Mouse (Mus musculus) induced T-regulatory cell, adult 2 months (primary cell): ENCODE measurements around the gene Gm4131.

ENCODE experiments used
- DNase-seq: peaks from one replicate; pipeline ENCODE4 v3.0.0-alpha.2; 2012; ENCODE audit warnings: low read depth

Gene Gm4131

DNA sequence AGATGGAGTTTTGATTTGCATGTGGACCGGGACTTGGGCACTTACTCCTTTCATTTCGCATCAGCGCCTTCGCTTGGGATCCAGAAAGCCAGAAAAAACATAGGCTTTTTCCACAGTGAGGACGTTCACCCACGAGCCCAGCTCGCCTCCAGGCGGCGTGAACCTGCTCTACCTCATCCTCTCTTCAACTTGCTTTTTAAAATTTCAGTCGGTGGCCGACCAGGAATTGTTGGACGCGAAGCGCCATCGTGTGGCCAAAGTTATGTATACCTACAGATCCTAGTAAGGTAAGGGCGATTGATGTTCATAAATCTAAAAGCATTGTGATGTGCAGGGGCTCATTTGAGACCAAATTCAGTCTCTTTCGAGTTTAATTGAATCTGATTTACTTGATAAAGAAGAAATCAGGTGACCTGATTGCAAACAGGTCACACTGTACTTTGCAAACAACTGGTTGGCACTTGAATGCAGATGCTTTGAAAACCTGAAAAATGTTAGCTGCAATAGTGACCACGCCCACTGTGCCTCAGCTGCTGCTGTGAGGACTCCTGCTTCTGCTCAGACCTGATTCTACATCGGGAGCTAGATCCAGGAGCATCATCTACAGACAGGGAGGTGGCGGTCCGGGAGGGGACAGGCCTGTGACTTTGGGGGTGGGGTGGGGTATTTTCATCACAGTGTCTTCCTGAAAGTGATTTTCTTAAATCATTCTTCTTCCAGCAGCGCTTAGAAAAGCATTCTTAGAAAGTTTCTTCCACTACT is 109.1 kb downstream of the Gm4131 start:
- peak; percentile 79 for DNase-seq

DNA sequence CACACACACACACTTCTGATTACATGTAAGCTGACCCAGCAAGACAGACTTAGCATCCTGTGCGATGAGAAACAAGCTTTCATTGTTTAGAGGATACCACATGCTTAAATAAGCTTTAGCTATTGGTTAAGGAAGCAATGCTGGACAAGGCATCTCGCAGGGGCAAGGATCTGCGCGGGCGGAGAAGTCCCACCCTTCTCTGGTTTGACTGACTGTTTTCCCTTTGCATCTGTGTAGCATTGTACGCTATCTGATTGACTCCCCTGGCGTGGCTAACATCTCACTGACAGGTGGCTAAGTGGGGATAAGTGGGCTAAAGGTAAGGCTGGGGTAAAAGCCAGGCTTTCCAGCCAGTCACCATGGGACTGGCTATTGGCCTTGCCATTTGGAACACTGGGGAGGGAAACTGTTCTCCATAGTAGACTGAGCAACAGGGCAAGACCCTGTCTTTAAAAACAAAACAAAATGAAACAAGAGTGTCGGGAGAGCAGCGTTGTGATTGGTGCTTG is 110.4 kb downstream of the Gm4131 start, which contains the start of gene Gucy1b2:
TSS of gene Gucy1b2 (minus strand) at position 51 of the 509 bp plus-strand sequence.
- DNase-seq, result no peak

DNA sequence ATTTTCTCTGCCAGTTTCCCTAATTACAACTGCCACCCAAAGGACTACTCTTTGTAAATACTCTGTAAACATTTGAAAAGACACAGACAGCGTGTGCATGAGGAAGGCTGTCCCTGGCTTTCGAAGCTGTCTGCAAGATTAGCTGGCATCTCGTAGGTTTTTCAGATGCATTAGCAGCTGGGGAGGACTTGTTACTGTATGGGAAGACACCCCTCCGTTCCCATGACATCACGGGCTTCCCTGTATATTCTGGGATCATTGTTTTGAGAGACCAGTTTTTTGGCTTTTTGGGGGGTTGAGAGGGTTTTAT is 111.2 kb downstream of the Gm4131 start:
- DNase-seq, result no peak

DNA sequence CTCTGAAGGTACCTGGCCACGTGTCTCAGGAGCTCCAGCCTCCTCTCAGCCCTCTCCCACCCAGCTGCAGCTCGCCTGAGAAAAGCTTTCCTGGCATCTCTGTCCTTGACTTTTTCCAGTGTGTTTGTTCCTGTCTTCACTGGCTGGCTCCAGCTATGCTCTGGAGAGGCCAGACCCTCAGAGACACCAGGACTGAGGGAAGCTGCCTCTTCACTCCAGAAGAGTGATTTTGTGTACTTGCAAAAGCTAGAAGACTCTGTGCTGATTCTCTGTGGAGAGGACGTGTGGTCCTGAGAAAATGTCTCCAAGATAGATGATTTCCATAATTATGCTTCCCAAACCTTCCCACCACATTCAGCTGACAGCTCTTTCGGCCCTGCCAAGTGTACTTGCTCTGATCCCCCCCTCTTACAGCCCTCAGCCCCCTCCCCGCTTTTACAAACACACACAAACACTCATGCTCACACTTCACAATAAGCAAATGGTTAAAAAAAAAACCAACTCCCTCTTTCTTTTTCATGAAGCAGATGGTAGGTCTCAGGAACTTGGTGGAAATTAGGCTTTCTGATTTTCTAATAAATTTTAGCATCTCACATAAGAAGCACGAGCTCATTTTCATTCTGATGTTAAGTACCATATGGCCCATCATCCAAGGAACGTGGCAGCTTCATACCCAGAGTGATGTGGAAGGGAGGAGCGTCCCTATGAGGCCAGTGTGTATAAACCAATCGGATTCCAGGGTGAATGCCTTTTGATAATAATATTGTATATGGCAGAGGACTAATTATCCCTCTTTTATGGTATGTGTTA is 111.8 kb downstream of the Gm4131 start:
- no peak for DNase-seq

DNA sequence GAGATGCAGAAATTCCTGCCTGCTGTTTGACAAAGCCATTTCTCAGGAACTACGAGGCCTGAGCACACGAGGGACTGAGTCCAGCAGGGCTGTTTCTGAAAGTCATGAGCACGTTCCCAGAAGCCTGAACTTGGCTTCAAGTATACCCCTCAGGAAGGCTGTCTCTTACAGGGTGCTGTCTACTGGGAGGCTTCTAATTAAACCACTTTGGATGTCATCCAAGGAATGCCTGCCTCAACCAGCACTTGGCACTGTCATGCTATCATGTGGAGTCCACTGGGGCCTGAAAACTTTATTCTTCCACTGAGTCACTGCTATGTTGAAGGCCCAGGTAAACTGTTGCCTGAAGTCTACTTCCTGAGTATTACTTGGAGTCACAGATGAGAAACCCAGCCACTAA is 112.6 kb downstream of the Gm4131 start:
- DNase-seq, result no peak

DNA sequence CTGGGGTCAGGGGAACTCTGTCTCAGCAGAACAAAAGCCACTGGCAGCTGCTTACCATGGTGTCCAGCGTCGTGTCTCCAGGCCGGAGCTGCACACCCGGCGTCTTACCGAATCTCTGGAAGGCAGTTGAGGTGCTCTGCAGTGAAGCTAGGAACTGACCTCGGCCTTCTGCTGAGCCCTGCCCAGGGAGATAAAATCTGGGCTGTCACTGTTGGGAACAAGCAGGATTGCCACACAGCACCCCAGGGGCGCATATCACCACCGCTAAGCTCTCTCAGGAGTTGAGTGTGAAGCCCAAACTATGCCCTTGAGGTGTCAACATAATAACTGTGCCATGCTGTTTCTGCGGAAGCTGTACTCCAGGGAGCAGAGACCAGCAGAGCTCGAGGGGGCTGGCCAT is 113.4 kb downstream of the Gm4131 start:
- DNase-seq, result no peak

DNA sequence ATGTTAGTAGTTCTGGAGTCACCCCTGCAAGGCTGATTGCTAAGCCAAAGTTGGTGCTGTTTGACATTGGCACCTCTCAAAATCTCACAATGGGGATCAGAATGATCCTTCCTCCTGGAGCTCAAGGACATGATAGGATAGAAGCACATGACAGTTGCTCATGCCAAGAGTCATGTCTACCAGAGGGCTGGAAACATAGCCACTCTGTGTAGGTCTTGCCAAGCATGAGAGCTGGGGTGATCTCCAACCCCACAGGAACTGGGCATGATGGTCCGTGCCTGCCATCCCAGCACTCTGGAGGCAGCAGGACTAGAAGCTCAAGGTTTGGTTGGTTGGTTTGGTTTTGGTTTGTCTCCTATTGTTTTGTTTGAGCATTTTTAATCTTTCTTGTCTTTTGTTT is 116.0 kb downstream of the Gm4131 start:
- DNase-seq, result no peak

DNA sequence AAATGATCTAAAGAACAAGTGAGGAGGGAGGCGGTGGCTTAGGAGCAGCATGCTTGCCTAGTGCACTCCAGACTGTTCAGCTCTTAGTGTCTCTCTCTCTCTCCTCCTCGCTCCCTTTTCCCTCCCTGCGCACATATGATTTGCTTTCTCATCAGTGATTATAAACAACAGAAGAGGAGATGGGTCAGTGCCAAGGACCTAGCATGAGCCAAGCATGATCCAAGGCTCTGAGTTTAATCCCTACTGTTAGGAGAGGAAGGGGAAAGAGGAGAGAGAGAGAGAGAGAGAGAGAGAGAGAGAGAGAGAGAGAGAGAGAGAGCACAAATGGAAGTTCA is 119.5 kb downstream of the Gm4131 start:
- no peak for DNase-seq

DNA sequence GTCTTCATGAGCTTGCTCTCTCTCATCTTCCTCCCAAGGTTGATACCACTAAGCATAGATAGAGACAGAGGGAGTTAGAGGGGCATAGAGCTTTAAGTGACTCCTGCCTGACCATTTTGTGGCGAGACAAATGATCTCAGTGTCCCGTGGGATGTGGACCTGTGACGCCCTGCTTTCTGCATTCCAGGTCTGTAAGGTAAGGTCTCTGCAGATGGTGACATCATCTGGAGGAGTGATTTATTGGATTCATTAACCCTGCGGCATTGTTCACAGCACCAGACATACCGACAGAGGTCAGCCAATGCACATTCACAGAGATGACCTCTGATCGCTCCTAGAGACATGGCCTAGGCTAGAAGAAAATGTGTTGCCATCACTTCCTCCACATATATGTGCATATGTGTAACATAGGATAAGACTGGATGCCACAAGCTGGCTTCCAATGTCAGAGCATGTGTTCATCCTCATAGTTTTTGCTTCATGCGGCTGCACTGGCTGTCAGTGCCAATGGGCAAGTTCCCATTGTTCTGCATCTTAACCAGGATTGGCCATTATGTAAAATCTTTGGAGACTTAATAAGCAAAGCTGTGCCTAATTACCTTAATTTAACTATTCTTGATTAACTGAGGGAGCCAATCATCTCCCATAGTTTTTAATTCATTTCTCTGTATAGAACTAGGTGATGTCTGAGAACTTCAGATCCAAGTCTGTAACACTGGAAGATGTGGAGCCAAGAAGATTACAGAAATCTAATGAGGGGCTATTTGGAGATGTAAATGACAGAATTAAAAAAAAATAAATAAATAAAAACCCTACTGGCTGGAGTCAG is 120.1 kb downstream of the Gm4131 start:
- no peak for DNase-seq

DNA sequence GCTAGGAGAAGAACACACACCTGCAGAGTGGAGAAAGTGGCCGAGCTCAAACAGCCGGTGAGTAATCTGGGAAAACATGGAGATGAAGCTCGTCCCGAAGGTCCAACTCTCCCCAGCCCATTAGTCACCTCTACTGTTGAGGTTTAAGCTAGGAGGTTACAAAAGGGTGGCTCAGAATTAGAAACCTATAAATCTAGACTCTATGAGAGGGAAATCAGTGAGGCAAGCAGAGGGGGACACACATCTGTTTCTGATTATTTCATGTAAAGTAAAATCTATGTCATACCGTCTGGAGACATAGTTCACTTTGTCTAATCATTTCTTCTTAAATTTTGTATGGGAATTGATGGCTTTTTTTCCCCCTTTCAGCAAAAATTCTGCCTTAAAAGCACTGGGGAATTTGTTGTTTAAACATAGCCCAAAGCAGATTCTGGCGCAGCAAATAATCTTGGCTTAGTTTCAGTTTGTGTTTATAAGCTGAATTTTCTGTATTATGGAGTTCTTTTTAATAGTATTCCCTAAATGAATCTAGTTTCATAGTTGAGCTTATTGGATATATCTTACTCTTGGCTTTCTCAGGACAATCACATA is 122.8 kb downstream of the Gm4131 start:
- no peak for DNase-seq

DNA sequence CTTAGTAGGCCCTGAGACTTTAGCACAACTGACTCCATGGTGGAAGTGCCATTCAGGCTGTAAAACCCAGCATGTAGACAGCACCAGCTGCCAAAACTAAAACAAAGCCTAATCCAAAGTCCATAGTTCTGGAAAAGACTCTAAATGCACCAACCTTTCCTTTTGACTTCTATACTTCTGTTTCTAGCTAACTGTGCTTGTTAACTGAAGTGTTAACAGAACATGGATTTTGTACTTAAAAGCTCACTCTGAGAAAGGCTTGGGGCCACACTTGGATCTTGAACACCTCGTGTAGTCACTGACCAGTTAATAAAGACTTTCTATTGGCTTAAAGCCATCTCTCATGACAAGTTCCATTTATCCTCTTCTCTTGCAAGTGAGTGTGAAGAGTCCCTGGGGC is 123.8 kb downstream of the Gm4131 start:
- no peak for DNase-seq

DNA sequence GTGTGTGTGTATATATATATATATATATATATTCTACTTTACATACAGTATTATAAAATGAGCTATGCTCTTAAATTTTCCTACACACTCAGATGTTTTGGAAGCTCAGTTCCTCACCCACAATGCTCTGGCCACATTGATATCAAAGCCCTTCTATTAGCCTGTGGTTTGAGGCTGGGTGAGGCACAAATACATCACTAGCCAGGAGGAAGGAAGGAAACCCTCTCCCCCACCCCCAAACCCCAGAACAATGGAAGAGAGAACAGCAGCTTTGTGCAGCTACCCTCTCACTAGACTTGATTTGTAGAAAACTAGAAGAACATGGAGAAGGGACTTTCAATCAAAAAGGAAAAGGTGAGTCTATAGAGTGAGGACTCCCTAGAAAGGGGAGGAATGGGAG is 126.7 kb downstream of the Gm4131 start:
- no peak for DNase-seq

DNA sequence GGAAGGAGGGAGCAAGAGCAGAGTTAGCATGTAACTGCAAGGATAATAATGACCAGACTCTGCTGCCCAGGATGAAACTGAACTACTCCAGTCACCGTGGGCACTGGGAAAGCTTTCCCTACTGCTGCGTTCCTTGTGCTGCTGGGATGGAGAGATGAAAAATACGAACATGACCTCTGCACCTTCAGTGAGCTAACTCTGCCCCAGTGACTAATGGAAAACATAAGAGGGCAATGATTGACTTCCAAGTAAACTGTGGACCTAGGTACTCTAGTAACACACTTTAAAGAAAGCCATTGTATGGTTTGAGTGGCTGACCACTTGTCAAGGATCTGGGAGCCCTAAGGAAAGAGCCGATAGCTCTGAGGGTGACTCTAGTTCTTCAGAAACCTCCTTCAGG is 128.5 kb downstream of the Gm4131 start:
- no peak for DNase-seq

DNA sequence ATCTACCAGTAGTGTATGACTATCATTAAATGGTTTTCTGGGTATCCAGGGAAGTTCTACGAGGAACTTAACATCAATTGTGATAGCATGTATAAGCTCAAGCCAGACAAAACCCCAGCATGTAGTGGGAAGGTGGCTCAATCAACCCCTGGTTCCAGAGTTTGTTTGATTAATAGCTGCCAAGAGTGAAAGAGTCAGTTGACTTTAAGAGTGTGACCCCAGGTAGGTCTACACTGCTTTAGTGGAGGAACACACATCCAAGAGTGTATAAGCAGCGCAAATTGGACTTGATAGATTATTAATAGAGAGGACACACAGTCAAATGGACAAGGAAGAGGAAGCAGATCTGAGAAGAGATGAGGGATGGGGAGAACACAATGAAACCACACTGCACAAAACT is 128.9 kb downstream of the Gm4131 start:
- no peak for DNase-seq

DNA sequence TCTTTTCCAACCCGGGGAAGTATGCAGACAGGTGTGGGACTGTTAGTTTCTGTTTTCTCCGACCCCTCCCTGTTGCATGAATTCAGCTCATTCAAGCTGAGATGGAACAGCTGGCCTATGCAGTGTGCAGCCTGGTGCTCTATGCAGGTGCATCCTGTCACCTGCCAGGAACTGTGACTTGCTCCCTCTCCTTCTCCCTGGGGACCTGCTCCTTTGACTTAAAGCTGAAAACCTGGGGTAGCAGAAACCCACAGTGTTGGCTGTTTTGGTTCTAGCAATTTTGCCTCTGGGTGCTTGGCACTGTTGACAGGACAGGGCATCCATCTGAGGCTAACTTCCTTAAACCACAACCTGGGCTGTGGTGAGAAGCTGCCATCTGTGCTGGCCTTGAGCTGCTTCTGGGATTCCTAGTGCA is 141.4 kb downstream of the Gm4131 start:
- no peak for DNase-seq

DNA sequence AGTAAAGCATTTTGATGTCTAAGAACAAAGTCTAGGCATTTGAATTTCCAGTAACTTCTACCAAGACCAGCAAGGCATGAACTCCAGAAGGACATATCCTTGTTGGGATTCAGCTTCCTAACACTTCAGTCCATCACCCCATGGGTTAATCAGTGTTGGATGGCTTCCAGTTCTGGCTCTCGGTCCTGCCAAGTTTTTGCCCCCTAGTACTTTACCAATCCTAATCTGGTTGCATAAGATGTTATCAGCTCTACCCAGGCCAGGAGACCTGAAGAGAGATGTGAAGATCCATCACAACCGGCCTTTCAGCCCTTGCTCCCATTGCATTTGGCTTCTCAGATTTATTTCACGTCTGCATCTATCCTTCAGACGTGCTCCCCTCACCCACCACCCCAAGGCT is 144.5 kb downstream of the Gm4131 start:
- no peak for DNase-seq

DNA sequence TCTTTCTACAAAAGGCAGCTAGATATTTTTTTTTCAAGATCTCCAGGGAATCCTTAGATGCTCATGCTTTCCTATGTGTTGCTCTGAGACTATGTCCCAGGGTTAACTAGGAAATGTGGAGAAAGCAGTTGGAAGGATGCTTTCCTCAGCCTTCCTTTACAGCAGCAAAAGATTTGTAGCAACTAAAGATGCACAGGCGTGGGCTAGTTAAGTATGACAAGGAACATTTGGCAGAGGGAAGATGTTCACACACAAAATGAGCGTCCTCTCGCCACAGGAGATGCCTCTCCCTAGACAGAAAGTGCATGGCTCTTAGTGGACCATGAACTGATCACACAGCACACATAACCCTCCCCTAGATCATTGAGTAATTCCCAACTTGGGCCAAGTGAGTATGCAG is 149.2 kb downstream of the Gm4131 start:
- no peak for DNase-seq

DNA sequence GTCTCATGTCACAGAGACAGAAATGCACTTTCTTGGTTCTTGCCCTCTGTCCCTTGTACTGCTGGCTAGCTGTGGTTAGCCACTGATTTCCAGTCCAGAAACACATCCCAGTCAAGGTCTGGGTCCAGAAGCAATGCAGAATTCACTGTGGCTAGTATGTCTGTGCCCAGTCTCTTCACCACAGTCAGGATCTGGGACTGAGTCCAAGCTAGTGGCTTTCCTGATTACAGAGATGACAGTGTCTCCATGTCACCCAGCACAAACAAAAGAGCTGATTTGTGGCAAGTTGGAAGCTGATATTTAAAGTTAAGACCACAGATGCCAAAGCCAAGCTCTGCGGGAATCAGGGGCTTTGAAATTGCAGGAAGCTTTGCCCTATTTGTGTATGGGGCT is 150.0 kb downstream of the Gm4131 start:
- no peak for DNase-seq

DNA sequence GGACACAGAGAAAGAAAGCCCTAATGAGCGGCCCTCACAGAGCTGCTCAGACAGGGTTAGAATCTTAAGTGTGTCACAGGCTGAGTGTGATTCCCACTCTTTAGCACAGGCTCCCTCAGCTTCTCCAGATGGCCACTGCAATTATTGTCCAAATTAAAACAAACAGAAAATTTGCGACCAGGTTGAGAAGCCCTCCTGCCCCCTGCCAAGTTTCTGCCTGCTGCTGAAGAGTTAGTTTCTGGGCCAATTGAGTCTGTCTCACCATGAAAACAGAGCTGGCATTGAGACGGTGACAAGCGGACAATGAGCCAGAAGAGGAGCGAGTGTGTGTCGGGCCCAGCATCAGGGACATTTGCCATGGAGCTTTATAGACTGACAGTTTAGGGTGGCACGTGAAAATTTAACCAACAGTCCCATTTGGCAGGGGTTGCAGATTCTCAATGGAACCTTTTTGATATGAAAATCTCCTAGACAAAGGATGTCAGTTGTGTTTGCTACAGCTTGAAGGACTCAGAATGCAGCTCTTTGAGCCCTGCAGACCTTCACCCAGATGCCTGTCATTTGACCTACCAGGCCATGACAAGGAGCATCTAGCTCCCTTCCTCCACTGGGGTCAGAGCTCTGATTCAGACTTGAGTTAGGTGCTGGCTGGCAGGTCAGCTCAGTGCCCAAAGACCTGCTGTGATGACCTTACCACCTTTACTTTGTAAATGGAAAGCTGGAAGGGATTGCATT is 150.5 kb downstream of the Gm4131 start:
- DNase-seq, result no peak
